Mouse (Mus musculus): ENCODE measurements at regions not wholly inside any gene's neighbourhood (a gene's known extent, or its start where the extent isn't known, plus 50 kb on each side); places are given as distances from the start of the nearest gene placed in this dataset.
A peak's percentile ranks its signal among the peaks of the same experiment; 100 is the strongest.

- DNase-seq (ENCODE audit: low read depth), result no peak
These were observed 1358.3 kb downstream of the Lrfn5 start for GRCm38 (mm10) chr12:62881202-62881601.

- peak; percentile 53 for DNase-seq (ENCODE audit: low read depth)
These were observed 1370.1 kb downstream of the Lrfn5 start for GRCm38 (mm10) chr12:62892851-62893632.
